Mouse (Mus musculus) C2C12 (cell line): ENCODE measurements around the gene Sdhc. TPM values are rescaled to one million over a fixed set of nuclear protein-coding genes. Genes with fewer than 3 reads are reported as not detected.
"Not testable (repeated sequence)": the region's sequence is repeated elsewhere in the genome, so short reads cannot be mapped to it uniquely, and the experiment has no call there.

Experiments used
- H3K27me3 ChIP-seq: one replicate; pipeline ENCODE4 v1.6.1; 2011; ENCODE audit not compliant: control insufficient read depth, insufficient read depth, insufficient read length
- H3K36me3 ChIP-seq: one replicate; pipeline ENCODE4 v1.6.1; 2011; ENCODE audit not compliant: control insufficient read depth, insufficient read depth
- H3K4me3 ChIP-seq: one replicate; pipeline ENCODE4 v1.5.1; 2011; ENCODE audit warnings: mild to moderate bottlenecking, control low read depth; ENCODE audit not compliant: poor library complexity, insufficient read depth, severe bottlenecking
- H3K79me2 ChIP-seq: one replicate; pipeline ENCODE4 v1.6.1; 2011; ENCODE audit not compliant: control insufficient read depth, insufficient read depth
- H3K79me3 ChIP-seq: one replicate; pipeline ENCODE4 v1.6.1; 2011; ENCODE audit warnings: low read depth, control low read depth
- H3ac ChIP-seq: one replicate; pipeline ENCODE3; 2011; ENCODE audit warnings: low read depth; ENCODE audit not compliant: control insufficient read depth, insufficient read length
- CEBPB ChIP-seq: IDR thresholded peaks from one replicate; pipeline ENCODE4 v1.6.1; 2011; ENCODE audit warnings: low read depth, mild to moderate bottlenecking, control low read depth, moderate library complexity
- CTCF ChIP-seq: IDR thresholded peaks from one replicate; pipeline ENCODE4 v1.5.1; 2011; ENCODE audit not compliant: control insufficient read depth, insufficient read depth, insufficient read length
- FOSL1 ChIP-seq: IDR thresholded peaks from one replicate; pipeline ENCODE4 v1.8.0; 2011; ENCODE audit warnings: mild to moderate bottlenecking, low read length; ENCODE audit not compliant: poor library complexity, insufficient read depth, severe bottlenecking
- MAX ChIP-seq: IDR thresholded peaks from one replicate; pipeline ENCODE4 v1.6.1; 2011; ENCODE audit warnings: mild to moderate bottlenecking, control low read depth
- MYOD1 ChIP-seq: IDR thresholded peaks from one replicate; pipeline ENCODE4 v1.6.1; 2011; ENCODE audit warnings: low read depth; ENCODE audit not compliant: control insufficient read depth, insufficient read length
- MYOG ChIP-seq: IDR thresholded peaks from one replicate; pipeline ENCODE4 v1.6.1; 2011; ENCODE audit not compliant: control insufficient read depth, insufficient read length; ENCODE audit errors: extremely low read depth
- USF1 ChIP-seq: IDR thresholded peaks from one replicate; pipeline ENCODE4 v1.6.1; 2011; ENCODE audit warnings: low read depth, mild to moderate bottlenecking, control low read depth, moderate library complexity
- polyA plus RNA-seq: library from polyadenylated mRNA; unstranded; fragments of >200 nt; fragmentation: generic; extraction: Trizol; gene quantifications from one replicate; pipeline ENCODE4 v1.2.1, GENCODE M21; 2012; ENCODE audit warnings: missing spikeins

Gene Sdhc
- polyA plus RNA-seq, 1 experiment, result 147 TPM

DNA sequence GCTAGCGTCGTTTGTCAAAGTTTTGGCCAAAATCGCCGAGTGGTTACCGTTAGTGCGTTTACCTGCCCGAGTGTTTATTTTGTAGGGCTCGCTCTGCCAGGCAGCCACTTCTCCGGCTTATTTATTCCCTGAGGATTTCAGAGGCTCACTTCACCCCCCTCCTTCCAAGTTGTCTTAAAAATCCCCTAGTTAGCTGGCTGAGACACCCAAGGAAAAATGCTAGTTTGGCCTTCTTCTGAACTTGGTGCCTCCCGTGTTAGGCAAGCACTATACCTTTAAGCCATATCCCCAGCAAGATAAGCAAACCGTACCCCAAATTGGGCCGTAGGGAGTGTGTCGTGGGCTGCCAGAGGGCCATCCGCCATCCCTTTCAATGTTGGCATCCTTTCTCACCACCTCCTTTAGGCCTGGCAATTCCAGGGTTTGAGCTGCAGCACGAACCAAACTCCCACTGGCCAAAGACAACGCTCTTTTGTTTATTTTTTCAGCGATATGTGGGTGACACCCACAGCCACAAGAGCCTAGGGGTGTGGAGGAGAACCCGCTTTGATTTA is 512 bp upstream of the Sdhc start:
- Histone ChIP-seq H3K4me3 (peak overlapping the region; percentile 93), H3K79me2 (peaks cover 31% of the 10 kb centered on the region), H3ac (peak overlapping the region; percentile 58), H3K79me3 (peaks cover 14% of the 10 kb centered on the region), H3K27me3 (no peaks in the 10 kb centered on the region), H3K36me3 (no peaks in the 10 kb centered on the region)
- TF ChIP-seq CTCF (no peak), FOSL1 (no peak), CEBPB (no peak), USF1 (no peak), MYOD1 (no peak), MYOG (no peak), MAX (no peak)

DNA sequence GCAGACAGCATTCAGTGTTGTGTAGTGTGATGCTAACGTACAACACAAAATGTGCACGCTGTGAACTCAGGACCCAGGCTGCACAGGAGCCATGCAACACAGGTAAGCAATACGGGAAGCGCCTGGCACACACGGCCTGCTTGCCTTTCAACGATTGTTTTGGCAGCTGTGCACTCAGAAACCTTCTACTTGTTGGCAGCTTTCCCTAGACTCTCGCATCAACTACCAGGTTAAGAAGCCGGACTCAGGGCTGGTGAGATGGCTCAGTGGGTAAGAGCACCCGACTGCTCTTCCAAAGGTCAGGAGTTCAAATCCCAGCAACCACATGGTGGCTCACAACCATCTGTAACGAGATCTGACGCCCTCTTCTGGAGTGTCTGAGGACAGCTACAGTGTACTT is 7.4 kb downstream of the Sdhc start:
- not testable (repeated sequence) for H3K79me3 ChIP-seq, H3ac ChIP-seq, H3K4me3 ChIP-seq, H3K27me3 ChIP-seq, H3K79me2 ChIP-seq
- H3K36me3 ChIP-seq, result peaks cover 24% of the 10 kb centered on the region

DNA sequence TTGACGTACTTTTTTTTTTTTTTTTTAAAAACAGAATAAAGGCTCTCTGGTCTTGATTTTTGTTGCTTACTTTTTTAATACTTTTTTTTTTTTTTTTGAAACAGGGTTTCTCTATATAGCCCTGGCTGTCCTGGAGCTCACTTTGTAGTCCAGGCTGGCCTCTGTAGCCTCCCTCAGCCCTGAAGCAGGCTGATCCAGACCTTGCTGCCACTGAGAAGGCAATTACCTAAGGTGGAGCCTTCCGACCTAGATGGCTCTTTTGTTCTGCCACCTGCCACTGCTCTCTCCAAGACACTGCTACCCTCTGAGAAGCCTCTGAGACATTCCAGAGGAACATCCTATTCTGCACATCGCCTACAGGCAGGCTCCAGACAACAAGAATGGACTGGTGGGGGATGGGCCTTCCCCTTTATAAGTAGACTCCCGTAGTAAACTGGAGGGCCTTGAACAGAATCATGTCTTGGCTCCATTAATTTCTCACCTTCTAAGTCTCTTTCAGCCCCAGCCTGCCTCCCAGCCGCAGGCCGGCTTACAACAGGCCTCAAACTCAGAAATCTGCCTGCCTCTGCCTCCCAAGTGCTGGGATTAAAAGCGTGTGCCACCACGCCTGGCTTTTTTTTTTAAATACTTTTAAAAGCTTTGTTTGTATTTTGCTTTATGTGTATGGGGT is 12.8 kb downstream of the Sdhc start:
- peaks cover 18% of the 10 kb centered on the region for H3K36me3 ChIP-seq
- H3ac ChIP-seq, H3K79me3 ChIP-seq, H3K27me3 ChIP-seq, H3K4me3 ChIP-seq, H3K79me2 ChIP-seq: not testable (repeated sequence)

DNA sequence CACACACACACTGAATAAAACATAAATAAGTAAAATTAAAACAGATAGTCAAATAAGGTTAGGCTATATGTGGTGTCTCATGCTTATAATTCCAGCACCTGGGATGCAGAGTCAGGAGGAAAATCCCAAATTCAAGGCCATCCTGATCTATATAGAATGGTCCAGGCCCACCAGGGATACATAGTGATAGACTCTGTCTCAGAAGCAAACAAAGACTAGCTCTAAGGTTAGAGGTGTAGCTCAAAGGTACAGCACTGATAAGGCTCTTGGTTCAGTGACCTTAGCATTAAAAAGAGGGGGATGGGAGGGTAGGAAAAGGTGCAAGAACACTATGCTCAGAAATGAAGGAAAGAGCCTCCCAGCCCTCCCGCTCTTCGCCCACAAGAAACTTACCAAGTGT is 14.8 kb downstream of the Sdhc start:
- TF ChIP-seq CEBPB, result no peak
- no peak for TF ChIP-seq FOSL1
- TF ChIP-seq MAX, result no peak
- no peak for TF ChIP-seq MYOG
- TF ChIP-seq CTCF, result no peak
- Histone ChIP-seq H3K27me3 (no peaks in the 10 kb centered on the region), H3ac (no peak overlapping the region), H3K79me3 (no peaks in the 10 kb centered on the region), H3K4me3 (no peak overlapping the region), H3K36me3 (peaks cover 26% of the 10 kb centered on the region), H3K79me2 (no peaks in the 10 kb centered on the region)

DNA sequence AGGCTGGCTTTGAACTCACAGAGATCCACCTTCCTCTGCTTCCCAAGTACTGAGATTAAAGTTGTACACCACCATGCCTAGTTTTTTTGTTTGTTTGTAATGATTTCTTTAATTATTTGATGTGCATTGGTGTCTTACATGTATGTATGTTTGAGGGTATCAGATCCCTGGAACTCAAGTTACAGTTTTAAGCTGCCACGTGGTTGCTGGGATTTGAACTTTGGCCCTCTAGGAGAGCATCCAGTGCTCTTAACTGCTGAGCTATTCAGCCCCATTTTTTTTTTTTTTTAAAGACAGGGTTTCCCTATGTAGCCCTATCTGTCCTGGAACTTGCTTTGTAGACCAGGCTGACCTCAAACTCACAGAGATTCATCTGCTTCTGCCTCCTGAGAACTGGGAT is 19.4 kb downstream of the Sdhc start:
- H3K36me3 ChIP-seq, result peaks cover 35% of the 10 kb centered on the region
- H3K79me3 ChIP-seq, result no peaks in the 10 kb centered on the region
- TF ChIP-seq MYOD1 (no peak), MAX (no peak), FOSL1 (no peak), CEBPB (no peak), CTCF (no peak), USF1 (no peak), MYOG (no peak)

DNA sequence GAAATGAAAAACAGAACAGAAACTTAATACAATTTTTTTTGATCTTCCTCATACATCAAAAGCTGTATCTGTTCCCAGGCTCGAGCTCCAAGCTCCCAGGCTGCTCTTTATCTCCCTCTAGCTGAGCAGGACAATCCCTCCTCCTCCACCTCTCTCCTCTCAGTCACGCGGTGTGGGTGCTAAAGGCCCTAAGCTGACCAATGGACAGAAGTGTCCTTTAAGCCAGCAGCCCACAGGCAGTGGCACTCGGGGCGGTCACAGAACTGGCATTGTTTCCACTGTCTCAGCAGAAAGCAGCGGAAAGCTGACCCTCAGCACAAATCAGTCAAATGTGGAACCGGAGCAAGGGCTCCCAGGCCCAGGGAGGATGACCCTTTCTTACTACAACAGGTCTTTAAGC is 21.2 kb downstream of the Sdhc start:
- no peak overlapping the region for H3ac ChIP-seq
- no peaks in the 10 kb centered on the region for H3K79me3 ChIP-seq
- H3K79me2 ChIP-seq, result no peaks in the 10 kb centered on the region
- H3K4me3 ChIP-seq, result no peak overlapping the region
- TF ChIP-seq USF1 (no peak), CTCF (no peak), MYOG (no peak), MAX (no peak), CEBPB (no peak), FOSL1 (no peak), MYOD1 (no peak)
- H3K36me3 ChIP-seq, result peaks cover 30% of the 10 kb centered on the region
- H3K27me3 ChIP-seq, result no peaks in the 10 kb centered on the region

More for the DNA sequence above, 19.4 kb downstream of the Sdhc start:
- Histone ChIP-seq H3ac (no peak overlapping the region), H3K4me3 (no peak overlapping the region), H3K27me3 (no peaks in the 10 kb centered on the region), H3K79me2 (no peaks in the 10 kb centered on the region)
